Mouse (Mus musculus) adrenal gland, adult 2 months (tissue): ENCODE measurements around the gene Ccdc189. TPM values are rescaled to one million over a fixed set of nuclear protein-coding genes. Genes with fewer than 3 reads are reported as not detected.

Experiments used
- DNase-seq: peaks from one replicate; pipeline ENCODE4 v3.0.0; 2021
- polyA plus RNA-seq: library from polyadenylated mRNA; depleted of rRNA; stranded (reverse); fragments of >200 nt; gene quantifications from 2 replicates; pipeline ENCODE4 v1.2.3, GENCODE M21; 2012; rRNA removed
- total RNA-seq, 2 experiments: library from RNA; stranded (reverse); gene quantifications; 2 replicates each; pipeline ENCODE4 v1.2.3; 2021

Ccdc189 gene
- total and polyA plus RNA-seq, 3 experiments: 6.1 to 11.4 (median 7.6) TPM

GRCm38 (mm10) chr7:127592575-127592974, 4.2 kb upstream of the Ccdc189 start:
- DNase-seq: no peak

GRCm38 (mm10) chr7:127591108-127591507, 2.7 kb upstream of the Ccdc189 start:
- no peak for DNase-seq

GRCm38 (mm10) chr7:127589637-127590036, 1.2 kb upstream of the Ccdc189 start:
- DNase-seq: no peak

DNA sequence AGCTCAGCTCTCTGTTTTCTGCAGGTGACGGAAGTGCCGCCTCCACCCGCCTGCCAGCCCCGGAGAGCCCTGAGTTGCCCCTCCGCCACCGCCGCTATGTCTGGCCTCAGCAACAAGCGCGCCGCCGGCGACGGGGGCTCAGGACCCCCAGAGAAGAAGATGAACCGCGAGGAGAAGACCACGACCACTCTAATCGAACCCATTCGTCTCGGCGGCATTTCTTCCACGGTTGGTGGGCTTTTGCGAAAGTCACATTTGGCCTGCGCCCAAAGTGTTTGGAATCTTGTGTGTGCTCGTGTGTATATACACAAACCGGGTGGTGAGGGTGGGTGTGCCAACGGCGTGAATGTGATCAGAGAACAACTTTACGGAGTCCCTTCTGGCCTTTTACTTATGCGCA, 506 bp upstream of the Ccdc189 start:
- DNase-seq: no peak

GRCm38 (mm10) chr7:127587196-127587595, 1.2 kb downstream of the Ccdc189 start:
- DNase-seq: no peak

DNA sequence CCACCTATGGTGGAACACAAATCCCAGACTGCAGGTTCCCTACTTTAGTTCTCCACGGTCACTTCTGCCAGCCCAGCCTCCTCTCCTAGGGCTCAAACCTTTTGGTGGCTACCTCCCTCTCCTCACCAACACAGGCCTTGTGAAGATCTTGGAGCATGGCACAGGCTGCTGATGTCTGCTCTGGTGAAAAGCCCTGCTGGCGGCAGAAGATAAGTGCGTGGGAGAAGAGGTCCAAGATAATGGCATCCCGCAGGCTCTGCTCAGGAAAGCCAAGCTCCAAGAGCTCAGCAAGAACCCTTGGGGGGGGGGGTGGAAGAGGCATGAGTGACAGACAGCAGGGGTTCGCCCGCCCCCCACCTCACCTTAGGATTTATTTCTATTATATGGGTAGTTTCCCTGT, 2.2 kb downstream of the Ccdc189 start:
- DNase-seq: no peak

GRCm38 (mm10) chr7:127585031-127585430, 3.4 kb downstream of the Ccdc189 start:
- DNase-seq: no peak

- no peak for DNase-seq
These were observed 5.1 kb downstream of the Ccdc189 start for GRCm38 (mm10) chr7:127583260-127583659.

GRCm38 (mm10) chr7:127574115-127574514, 14.3 kb downstream of the Ccdc189 start:
- DNase-seq: no peak

DNA sequence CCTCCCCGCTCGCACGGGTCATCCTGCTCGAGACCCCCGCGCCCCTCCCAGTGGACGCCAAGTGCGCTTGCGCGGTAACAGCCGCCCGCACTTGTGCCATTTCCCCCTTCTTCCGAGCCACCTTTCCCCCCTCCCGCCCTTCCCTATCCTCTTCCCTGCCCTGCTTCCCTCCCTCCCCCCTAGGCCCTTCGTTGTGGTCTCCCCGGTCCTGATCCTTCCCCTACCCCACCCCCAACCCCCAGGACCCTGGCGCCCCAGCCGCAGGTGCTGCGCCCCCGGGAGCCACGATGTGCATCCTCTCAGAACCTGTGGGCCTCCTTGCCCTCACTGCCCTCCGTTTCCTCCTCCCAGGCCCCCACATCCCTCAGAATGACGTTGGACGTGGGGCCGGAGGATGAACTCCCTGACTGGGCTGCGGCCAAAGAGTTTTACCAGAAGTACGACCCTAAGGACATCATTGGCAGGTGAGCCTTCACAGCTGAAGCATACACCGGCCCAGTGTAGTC, 14.8 kb downstream of the Ccdc189 start:
- DNase-seq: no peak

- DNase-seq: peak; percentile 96
These were observed 15.4 kb downstream of the Ccdc189 start, which contains the start of gene Phkg2 for GRCm38 (mm10) chr7:127572895-127573471. Gene Phkg2 (plus strand): TSS chr7:127573340.

GRCm38 (mm10) chr7:127564381-127565150, 23.8 kb downstream of the Ccdc189 start:
- DNase-seq: peak; percentile 69

- DNase-seq: no peak
These were observed 27.0 kb downstream of the Ccdc189 start, which contains the start of gene Tmem265 for GRCm38 (mm10) chr7:127561340-127561858. Gene Tmem265 (plus strand): TSS chr7:127561390.

DNA sequence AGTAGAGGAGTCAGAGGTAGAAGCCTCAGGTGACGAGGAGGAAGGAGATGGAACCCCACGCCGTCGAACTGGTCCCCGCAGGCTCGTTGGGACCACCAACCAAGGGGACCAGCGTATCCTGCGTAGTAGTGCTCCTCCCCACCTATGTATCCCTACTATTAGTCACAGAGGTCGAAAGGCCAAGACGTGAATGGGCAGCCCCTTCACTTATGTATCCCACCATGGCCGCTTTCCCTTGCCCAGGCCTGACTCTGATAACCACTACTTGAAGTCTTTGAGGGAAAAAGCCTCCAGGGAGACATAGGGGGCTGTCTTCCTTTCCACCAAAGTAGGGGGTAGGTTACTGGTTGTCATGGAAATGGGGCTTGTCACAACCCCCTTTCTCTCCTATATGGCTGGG, 27.8 kb downstream of the Ccdc189 start:
- no peak for DNase-seq

DNA sequence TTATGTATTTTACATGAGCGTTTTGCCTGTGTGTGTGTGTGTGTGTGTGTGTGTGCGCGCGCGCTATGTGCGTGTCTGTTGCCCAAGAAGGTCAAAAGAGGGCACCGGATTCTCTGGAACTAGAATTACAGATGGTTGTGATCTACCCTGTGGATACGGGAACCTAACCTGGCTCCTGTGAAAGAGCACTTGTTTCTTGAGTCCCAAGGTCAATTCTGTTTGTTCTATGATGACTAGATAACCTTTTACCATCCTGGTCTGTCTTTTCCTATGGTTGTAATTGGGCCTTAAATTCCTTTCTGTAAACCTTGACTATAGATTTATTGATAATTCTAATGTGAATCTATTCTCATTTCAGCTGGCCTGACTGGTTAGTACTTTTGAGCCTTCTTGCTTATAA, 36.8 kb downstream of the Ccdc189 start:
- no peak for DNase-seq

DNA sequence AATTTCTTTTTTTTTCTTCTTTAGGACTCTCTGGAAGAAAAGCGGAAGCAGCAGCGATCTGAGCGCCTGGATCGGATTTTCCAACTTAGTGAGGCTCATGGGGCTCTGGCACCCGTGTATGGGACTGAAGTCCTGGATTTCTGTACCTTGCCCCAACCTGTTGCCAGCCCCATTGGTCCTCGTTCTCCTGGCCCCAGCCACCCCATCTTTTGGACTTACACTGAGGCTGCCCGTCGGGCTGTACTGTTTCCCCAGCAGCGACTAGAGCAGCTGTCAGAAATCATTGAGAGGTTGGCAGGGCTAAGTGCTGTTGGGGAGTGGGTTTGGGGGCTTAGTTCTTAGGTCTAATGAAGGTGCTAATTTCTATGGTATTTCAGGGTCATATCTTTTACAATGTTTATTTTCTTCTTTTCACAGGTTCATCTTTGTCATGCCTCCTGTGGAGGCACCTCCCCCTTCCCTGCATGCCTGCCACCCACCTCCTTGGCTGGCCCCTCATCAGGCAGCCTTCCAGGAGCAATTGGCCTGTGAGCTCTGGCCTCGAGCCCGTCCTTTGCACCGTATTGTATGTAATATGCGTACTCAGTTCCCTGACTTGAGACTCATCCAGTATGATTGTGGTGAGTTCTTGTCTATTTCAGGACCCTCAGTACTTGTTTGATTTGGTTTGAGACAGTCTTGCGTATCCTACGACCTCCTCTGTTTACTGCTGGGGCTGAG, 39.1 kb downstream of the Ccdc189 start:
- DNase-seq: peak; percentile 57

DNA sequence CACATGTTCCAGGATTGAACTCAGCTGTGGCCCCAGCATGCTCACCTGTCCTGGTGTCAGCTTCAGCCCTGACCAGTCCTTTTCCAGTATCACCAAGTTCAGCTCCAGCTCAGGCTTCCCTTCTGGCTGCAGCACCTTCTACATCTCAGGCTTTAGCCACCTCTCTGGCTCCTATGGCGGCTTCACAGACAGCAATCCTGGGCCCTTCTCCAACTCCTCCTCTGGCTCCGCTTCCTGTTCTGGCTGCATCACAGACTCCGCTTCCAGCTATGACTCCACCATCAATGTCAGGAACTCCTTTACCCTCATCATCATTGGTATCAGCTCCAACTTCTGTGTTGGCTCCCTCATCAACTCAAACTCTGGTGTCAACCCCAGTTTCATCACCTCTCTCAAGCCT, 46.7 kb downstream of the Ccdc189 start:
- no peak for DNase-seq

Other genes with a start within 250 kb of the Ccdc189 start
- gene Zfp768, start 243.0 kb downstream of the Ccdc189 start, total RNA-seq: 10 to 100 TPM; 30.5 to 32.3 TPM
- gene Zfp768, start 243.0 kb downstream of the Ccdc189 start, polyA plus RNA-seq: 52.5 and 54.2 TPM in 2 replicates
- gene Zfp747, start 212.5 kb downstream of the Ccdc189 start, total RNA-seq: 10 to 100 TPM in 1 of 2 experiments, 1 to 10 TPM in 1; 8.0 to 11.2 TPM
- 4.4 and 6.7 TPM in 2 replicates for gene Zfp747, start 212.5 kb downstream of the Ccdc189 start, polyA plus RNA-seq
- 1 to 10 TPM; 4.4 to 6.3 TPM for gene 9130019O22Rik, start 201.4 kb downstream of the Ccdc189 start, total RNA-seq
- gene 9130019O22Rik, start 201.4 kb downstream of the Ccdc189 start, polyA plus RNA-seq: 2.5 and 3.3 TPM in 2 replicates
- gene E430018J23Rik, start 195.0 kb downstream of the Ccdc189 start, total RNA-seq: 10 to 100 TPM in 1 of 2 experiments, 1 to 10 TPM in 1; 7.1 to 10.3 TPM
- 8.9 and 10.0 TPM in 2 replicates for gene E430018J23Rik, start 195.0 kb downstream of the Ccdc189 start, polyA plus RNA-seq
- 1 to 10 TPM; 5.0 to 8.1 TPM for gene Zfp764, start 181.8 kb downstream of the Ccdc189 start, total RNA-seq
- 4.1 and 4.5 TPM in 2 replicates for gene Zfp764, start 181.8 kb downstream of the Ccdc189 start, polyA plus RNA-seq
- 10 to 100 TPM; 13.3 to 15.3 TPM for gene Zfp688, start 166.5 kb downstream of the Ccdc189 start, total RNA-seq
- gene Zfp688, start 166.5 kb downstream of the Ccdc189 start, polyA plus RNA-seq: 30.2 and 33.8 TPM in 2 replicates
- 1 to 10 TPM; 3.9 to 4.6 TPM for gene Zfp689, start 139.4 kb downstream of the Ccdc189 start, total RNA-seq
- 7.0 and 7.1 TPM in 2 replicates for gene Zfp689, start 139.4 kb downstream of the Ccdc189 start, polyA plus RNA-seq
- gene Prr14, start 129.0 kb downstream of the Ccdc189 start, total RNA-seq: 10 to 100 TPM; 49.0 to 56.8 TPM
- 73.2 and 87.0 TPM in 2 replicates for gene Prr14, start 129.0 kb downstream of the Ccdc189 start, polyA plus RNA-seq
- 10 to 100 TPM; 54.8 to 90.7 TPM for gene Fbrs, start 109.4 kb downstream of the Ccdc189 start, total RNA-seq
- gene Fbrs, start 109.4 kb downstream of the Ccdc189 start, polyA plus RNA-seq: 46.0 and 57.8 TPM in 2 replicates
- gene Srcap, start 76.6 kb downstream of the Ccdc189 start, total RNA-seq: 10 to 100 TPM; 68.6 to 90.2 TPM
- 29.3 and 41.2 TPM in 2 replicates for gene Srcap, start 76.6 kb downstream of the Ccdc189 start, polyA plus RNA-seq
- gene Gm42715, start 69.0 kb downstream of the Ccdc189 start, total RNA-seq: 10 to 100 TPM; 19.1 to 19.7 TPM
- gene Gm42715, start 69.0 kb downstream of the Ccdc189 start, polyA plus RNA-seq: 4.0 and 6.7 TPM in 2 replicates
- not detected for gene Tmem265, start 27.2 kb downstream of the Ccdc189 start, total RNA-seq
- 0.39 and 2.5 TPM in 2 replicates for gene Tmem265, start 27.2 kb downstream of the Ccdc189 start, polyA plus RNA-seq
- gene Phkg2, start 15.3 kb downstream of the Ccdc189 start, total RNA-seq: 10 to 100 TPM; 37.3 to 44.4 TPM
- 48.3 and 53.2 TPM in 2 replicates for gene Phkg2, start 15.3 kb downstream of the Ccdc189 start, polyA plus RNA-seq
- gene Rnf40, start 172 bp upstream of the Ccdc189 start, total RNA-seq: 10 to 100 TPM; 54.9 to 55.7 TPM
- gene Rnf40, start 172 bp upstream of the Ccdc189 start, polyA plus RNA-seq: 19.3 and 23.3 TPM in 2 replicates
- 10 to 100 TPM; 16.3 to 21.2 TPM for gene Zfp629, start 27.2 kb upstream of the Ccdc189 start, total RNA-seq
- gene Zfp629, start 27.2 kb upstream of the Ccdc189 start, polyA plus RNA-seq: 14.0 and 15.5 TPM in 2 replicates
- 10 to 100 TPM; 70.9 to 86.0 TPM for gene Bcl7c, start 120.3 kb upstream of the Ccdc189 start, total RNA-seq
- gene Bcl7c, start 120.3 kb upstream of the Ccdc189 start, polyA plus RNA-seq: 70.5 and 78.0 TPM in 2 replicates
- 1 to 10 TPM; 3.3 to 3.7 TPM for gene Ctf1, start 124.1 kb upstream of the Ccdc189 start, total RNA-seq
- gene Ctf1, start 124.1 kb upstream of the Ccdc189 start, polyA plus RNA-seq: 18.9 and 22.1 TPM in 2 replicates
- gene Ctf2, start 143.6 kb upstream of the Ccdc189 start, total RNA-seq: not detected
- gene Ctf2, start 143.6 kb upstream of the Ccdc189 start, polyA plus RNA-seq: not detected in 2 replicates
- 10 to 100 TPM in 1 of 2 experiments, 1 to 10 TPM in 1; 9.5 to 11.6 TPM for gene Fbxl19, start 155.9 kb upstream of the Ccdc189 start, total RNA-seq
- 34.5 and 42.6 TPM in 2 replicates for gene Fbxl19, start 155.9 kb upstream of the Ccdc189 start, polyA plus RNA-seq
- gene Orai3, start 181.2 kb upstream of the Ccdc189 start, total RNA-seq: 10 to 100 TPM; 28.3 to 32.8 TPM
- 90.6 and 94.8 TPM in 2 replicates for gene Orai3, start 181.2 kb upstream of the Ccdc189 start, polyA plus RNA-seq
- gene Setd1a, start 188.1 kb upstream of the Ccdc189 start, total RNA-seq: 10 to 100 TPM; 36.0 to 42.6 TPM
- 12.6 and 15.9 TPM in 2 replicates for gene Setd1a, start 188.1 kb upstream of the Ccdc189 start, polyA plus RNA-seq
- 1 to 10 TPM; 2.2 to 4.6 TPM for gene Gm49388, start 197.0 kb upstream of the Ccdc189 start, total RNA-seq
- gene Gm49388, start 197.0 kb upstream of the Ccdc189 start, polyA plus RNA-seq: not detected in 2 replicates
- gene Hsd3b7, start 212.0 kb upstream of the Ccdc189 start, total RNA-seq: 10 to 100 TPM; 45.5 to 46.2 TPM
- 83.9 and 86.5 TPM in 2 replicates for gene Hsd3b7, start 212.0 kb upstream of the Ccdc189 start, polyA plus RNA-seq
- gene Stx4a, start 235.7 kb upstream of the Ccdc189 start, total RNA-seq: 100 to 1,000 TPM in 1 of 2 experiments, 10 to 100 TPM in 1; 79.6 to 102 TPM
- 52.2 and 54.0 TPM in 2 replicates for gene Stx4a, start 235.7 kb upstream of the Ccdc189 start, polyA plus RNA-seq
- gene Stx1b, start 236.0 kb upstream of the Ccdc189 start, total RNA-seq: 1 to 10 TPM; 5.0 to 6.9 TPM
- gene Stx1b, start 236.0 kb upstream of the Ccdc189 start, polyA plus RNA-seq: 8.5 and 11.4 TPM in 2 replicates